ENCODE assay signal across 7 mouse cellular contexts in genomic region chr14:76693351-76694317, GRCm38 (mm10).
DNase-seq lines count a peak whose midpoint lies in the region; TF ChIP-seq lines count a peak whose summit lies in the region.

No protein-coding gene starts in this region.

- no peak overlapping the region for H3K27ac ChIP-seq in thymus, adult 2 months (ENCODE audit: control insufficient read depth, insufficient read depth, low read length)
- H3K27ac ChIP-seq in heart, embryonic 10.5 days, result peak overlapping the region; percentile 70; the same call in 1 of the 2 replicates

- 23% methylated on average over 15 of the region's 15 CpGs for WGBS in thymus, adult 2 months
- 53% methylated on average over 15 of the region's 15 CpGs for WGBS in heart, embryonic 10.5 days

- H3K9me3 ChIP-seq in heart, embryonic 10.5 days, result no peaks in the 10 kb centered on the region

- no peak for DNase-seq in thymus, adult 2 months
- DNase-seq in thymus, postnatal 0 days (ENCODE audit: low spot score), result no peak
- no peak for DNase-seq in heart, embryonic 10.5 days (ENCODE audit: low spot score)
- DNase-seq in kidney, postnatal 36 days, result peak; percentile 27 to 69
- DNase-seq in spleen, postnatal 10 days (ENCODE audit: low spot score in 2 of 2), result no peak
- DNase-seq in adrenal gland, postnatal 25 days, result no peak
- no peak for DNase-seq in adrenal gland, adult 2 months

- 0 out of 2 replicates have a peak overlapping the region, but pooled peaks have one; percentile 5 for H3K4me3 ChIP-seq in thymus, adult 2 months (ENCODE audit: control insufficient read depth, insufficient read depth, low read length)
- H3K4me3 ChIP-seq in heart, embryonic 10.5 days, result no peak overlapping the region

- TF ChIP-seq POLR2A in thymus, adult 2 months (IDR thresholded peaks at IDR 0.05; ENCODE audit: control insufficient read depth, extremely low read depth, insufficient read depth, low read length, poor library complexity), result no peak

- no peaks in the 10 kb centered on the region for H3K36me3 ChIP-seq in thymus, adult 2 months (ENCODE audit: control insufficient read depth, insufficient read depth, low read length)
- no peaks in the 10 kb centered on the region for H3K36me3 ChIP-seq in heart, embryonic 10.5 days

- TF ChIP-seq CTCF in thymus, adult 2 months (IDR thresholded peaks at IDR 0.05; ENCODE audit: borderline replicate concordance, control insufficient read depth, extremely low read depth, insufficient read depth, low read length, poor library complexity), result no peak

- no peaks in the 10 kb centered on the region for H3K27me3 ChIP-seq in thymus, adult 2 months (ENCODE audit: control insufficient read depth, insufficient read depth, low read length)
- no peaks in the 10 kb centered on the region for H3K27me3 ChIP-seq in heart, embryonic 10.5 days (ENCODE audit: insufficient read depth, poor library complexity, severe bottlenecking)

- peaks cover 35% of the 10 kb centered on the region for H3K4me1 ChIP-seq in thymus, adult 2 months (replicated peaks; ENCODE audit: control insufficient read depth, insufficient read depth, low read length)
- peaks cover 45% of the 10 kb centered on the region for H3K4me1 ChIP-seq in heart, embryonic 10.5 days

Comparison
In these comparisons a context has a peak if more than half of its experiments do, and no peak if none do; other contexts are left out.
1. DNase-seq: peak in kidney, postnatal 36 days (2 of 2); none in thymus, adult 2 months (single experiment), thymus, postnatal 0 days (single experiment), heart, embryonic 10.5 days (single experiment), spleen, postnatal 10 days (0 of 2), adrenal gland, postnatal 25 days (single experiment) and adrenal gland, adult 2 months (single experiment).